Mouse (Mus musculus): Measurements from ENCODE around the gene Ldha. TPM values are rescaled to one million over a fixed set of nuclear protein-coding genes. Genes with fewer than 3 reads are reported as not detected.
"Not testable (repeated sequence)": the region's sequence is repeated elsewhere in the genome, so short reads cannot be mapped to it uniquely, and the experiment has no call there.

The Ldha gene
- polyA plus RNA-seq, 1 experiment from 2014 or later = 2,183 TPM

DNA sequence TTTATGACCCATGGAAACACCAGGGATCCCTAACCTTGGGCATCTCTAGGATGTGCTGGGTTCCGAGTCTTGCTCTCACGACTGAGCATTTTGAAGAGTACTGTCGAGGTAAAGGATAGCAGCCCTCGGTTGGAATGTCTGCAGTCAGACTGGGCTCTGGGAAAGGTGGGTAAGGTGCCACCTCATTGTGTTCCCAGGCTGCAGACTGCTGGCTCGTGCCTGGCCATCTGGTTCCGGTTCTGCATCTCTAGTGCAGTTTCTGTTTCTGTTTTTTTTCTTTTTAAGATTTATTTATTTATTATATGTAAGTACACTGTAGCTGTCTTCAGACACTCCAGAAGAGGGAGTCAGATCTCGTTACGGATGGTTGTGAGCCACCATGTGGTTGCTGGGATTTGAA is 40.7 kb downstream of the Ldha start:
- H3K4me2 ChIP-seq (ENCODE audit: low read depth, low read length); H3K4me1 ChIP-seq (ENCODE audit: control insufficient read depth, low read depth, low read length); H3K9me3 ChIP-seq (replicated peaks; ENCODE audit: control insufficient read depth, low read length); ATAC-seq (ENCODE audit: low read depth); H3K9ac ChIP-seq (ENCODE audit: low read depth, low read length); H3K4me3 ChIP-seq (ENCODE audit: low read depth, low read length); H3K27ac ChIP-seq (ENCODE audit: low read length); H3K27me3 ChIP-seq (ENCODE audit: control insufficient read depth, insufficient read depth, low read depth, low read length); H3K36me3 ChIP-seq (ENCODE audit: control insufficient read depth, insufficient read depth): not testable (repeated sequence)
- 71% methylated on average over 6 of the region's 8 CpGs for WGBS (ENCODE audit: insufficient replicate concordance)

DNA sequence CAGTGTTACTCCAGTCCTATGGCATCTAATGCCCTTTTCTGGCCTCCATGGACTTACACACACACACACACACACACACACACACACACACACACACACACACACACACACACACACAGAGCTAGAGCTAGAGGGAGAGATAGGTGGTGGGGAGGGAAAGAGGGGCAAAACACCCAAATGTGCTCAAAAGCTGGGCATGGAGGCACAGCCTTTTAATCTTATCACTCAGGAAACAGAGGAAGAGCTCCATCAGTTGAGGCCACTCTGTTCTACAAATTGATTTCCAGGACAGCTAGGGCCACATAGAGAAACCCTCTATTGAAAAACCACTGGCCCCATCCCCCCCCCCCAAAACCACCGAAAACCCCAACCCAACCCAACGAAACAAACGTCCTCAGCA is 42.0 kb downstream of the Ldha start:
- peak; percentile 37; the same call in 1 of the 2 replicates for ATAC-seq (ENCODE audit: low read depth)
- WGBS (ENCODE audit: insufficient replicate concordance) = 20% methylated on average over 3 of the region's 3 CpGs
- no peak overlapping the region for H3K27ac ChIP-seq (ENCODE audit: low read length)

DNA sequence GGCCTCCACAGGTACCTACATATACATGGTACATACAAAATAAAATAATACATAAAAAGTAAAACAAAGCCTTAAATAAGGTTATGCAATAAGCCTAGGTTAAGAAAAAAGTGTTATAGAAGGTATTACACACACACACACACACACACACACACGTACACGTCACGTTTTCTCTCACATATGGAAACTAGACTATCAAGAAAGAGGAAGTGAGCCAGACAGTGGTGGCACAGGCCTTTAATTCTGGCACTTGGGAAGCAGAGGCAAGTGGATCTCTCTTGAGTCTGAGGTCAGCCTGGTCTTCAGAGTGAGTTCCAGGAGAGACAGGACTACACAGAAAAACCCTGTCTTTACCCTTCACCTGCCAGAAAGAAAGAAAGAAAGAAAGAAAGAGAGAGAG is 54.2 kb downstream of the Ldha start:
- Histone ChIP-seq H3K4me1 (ENCODE audit: control insufficient read depth, low read depth, low read length) (no peaks in the 10 kb centered on the region), H3K9ac (ENCODE audit: low read depth, low read length) (no peak overlapping the region), H3K4me2 (ENCODE audit: low read depth, low read length) (no peak overlapping the region), H3K27ac (ENCODE audit: low read length) (no peak overlapping the region), H3K27me3 (ENCODE audit: control insufficient read depth, insufficient read depth, low read depth, low read length) (no peaks in the 10 kb centered on the region), H3K9me3 (replicated peaks; ENCODE audit: control insufficient read depth, low read length) (no peaks in the 10 kb centered on the region), H3K36me3 (ENCODE audit: control insufficient read depth, insufficient read depth) (peaks cover 25% of the 10 kb centered on the region), H3K4me3 (ENCODE audit: low read depth, low read length) (no peak overlapping the region)
- ATAC-seq (ENCODE audit: low read depth) = no peak
- 53% methylated on average over 3 of the region's 3 CpGs for WGBS (ENCODE audit: insufficient replicate concordance)

More for the DNA sequence above, 42.0 kb downstream of the Ldha start:
- no peaks in the 10 kb centered on the region for H3K27me3 ChIP-seq (ENCODE audit: control insufficient read depth, insufficient read depth, low read depth, low read length)
- no peak overlapping the region for H3K4me3 ChIP-seq (ENCODE audit: low read depth, low read length)
- no peaks in the 10 kb centered on the region; the same call in 1 of the 2 replicates for H3K4me1 ChIP-seq (ENCODE audit: control insufficient read depth, low read depth, low read length)
- no peak overlapping the region for H3K4me2 ChIP-seq (ENCODE audit: low read depth, low read length)
- H3K9ac ChIP-seq (ENCODE audit: low read depth, low read length) = no peak overlapping the region
- H3K9me3 ChIP-seq (replicated peaks; ENCODE audit: control insufficient read depth, low read length) = no peaks in the 10 kb centered on the region
- H3K36me3 ChIP-seq (ENCODE audit: control insufficient read depth, insufficient read depth) = peaks cover under 1% of the 10 kb centered on the region; the same call in 1 of the 2 replicates

DNA sequence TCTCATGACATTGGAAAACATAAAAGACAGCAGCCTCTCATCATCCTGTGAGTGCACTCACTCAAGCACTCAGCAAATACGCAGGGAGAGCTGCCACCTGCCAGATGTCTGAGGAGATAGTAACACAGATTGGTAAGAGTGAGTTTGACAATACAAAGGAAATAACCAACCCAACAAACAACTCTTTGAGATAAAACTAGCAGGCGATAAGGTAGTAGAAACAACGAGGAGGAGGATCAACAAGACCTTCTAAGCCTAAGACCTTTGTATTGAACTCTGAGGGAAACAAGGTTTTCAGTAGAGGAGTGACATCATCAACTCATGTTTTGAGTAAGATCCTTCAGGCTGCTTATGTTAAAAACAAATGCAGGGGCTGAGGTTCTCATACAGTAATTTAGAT is 58.1 kb downstream of the Ldha start:
- H3K27ac ChIP-seq (ENCODE audit: low read length) = no peak overlapping the region
- H3K27me3 ChIP-seq (ENCODE audit: control insufficient read depth, insufficient read depth, low read depth, low read length) = no peaks in the 10 kb centered on the region
- H3K9ac ChIP-seq (ENCODE audit: low read depth, low read length) = no peak overlapping the region
- no peak for ATAC-seq (ENCODE audit: low read depth)
- no peaks in the 10 kb centered on the region for H3K9me3 ChIP-seq (replicated peaks; ENCODE audit: control insufficient read depth, low read length)
- 23% methylated on average over 3 of the region's 3 CpGs for WGBS (ENCODE audit: insufficient replicate concordance)
- H3K36me3 ChIP-seq (ENCODE audit: control insufficient read depth, insufficient read depth) = peaks cover 17% of the 10 kb centered on the region
- no peaks in the 10 kb centered on the region for H3K4me1 ChIP-seq (ENCODE audit: control insufficient read depth, low read depth, low read length)
- no peak overlapping the region for H3K4me2 ChIP-seq (ENCODE audit: low read depth, low read length)
- H3K4me3 ChIP-seq (ENCODE audit: low read depth, low read length) = no peak overlapping the region

Other genes starting within 250 kb of the Ldha start
- gene Sergef, start 201.7 kb upstream of the Ldha start, polyA plus RNA-seq (2015; fragmentation: Nextera tagmentation; extraction: Ambion mirVana) = 4.8 and 4.9 TPM in 2 replicates
- gene Tph1, start 168.9 kb upstream of the Ldha start, polyA plus RNA-seq (2015; fragmentation: Nextera tagmentation; extraction: Ambion mirVana) = 0.06 TPM in 1 of 2 replicates, not detected in the other
- gene Saal1, start 130.8 kb upstream of the Ldha start, polyA plus RNA-seq (2015; fragmentation: Nextera tagmentation; extraction: Ambion mirVana) = 11.8 and 12.6 TPM in 2 replicates
- 18.5 and 29.5 TPM in 2 replicates for gene Saa3, start 125.8 kb upstream of the Ldha start, polyA plus RNA-seq (2015; fragmentation: Nextera tagmentation; extraction: Ambion mirVana)
- gene Saa4, start 108.9 kb upstream of the Ldha start, polyA plus RNA-seq (2015; fragmentation: Nextera tagmentation; extraction: Ambion mirVana) = 10.2 and 13.6 TPM in 2 replicates
- gene Saa1, start 98.5 kb upstream of the Ldha start, polyA plus RNA-seq (2015; fragmentation: Nextera tagmentation; extraction: Ambion mirVana) = not detected in 2 replicates
- gene Saa2, start 89.7 kb upstream of the Ldha start, polyA plus RNA-seq (2015; fragmentation: Nextera tagmentation; extraction: Ambion mirVana) = not detected in 2 replicates
- 7.2 and 7.4 TPM in 2 replicates for gene Hps5, start 45.4 kb upstream of the Ldha start, polyA plus RNA-seq (2015; fragmentation: Nextera tagmentation; extraction: Ambion mirVana)
- gene Gtf2h1, start 45.4 kb upstream of the Ldha start, polyA plus RNA-seq (2015; fragmentation: Nextera tagmentation; extraction: Ambion mirVana) = 22.7 and 26.1 TPM in 2 replicates
- 0.17 and 0.26 TPM in 2 replicates for gene Ldhc, start 19.7 kb downstream of the Ldha start, polyA plus RNA-seq (2015; fragmentation: Nextera tagmentation; extraction: Ambion mirVana)
- gene Tsg101, start 78.5 kb downstream of the Ldha start, polyA plus RNA-seq (2015; fragmentation: Nextera tagmentation; extraction: Ambion mirVana) = 54.4 and 54.6 TPM in 2 replicates
- 5.8 and 6.8 TPM in 2 replicates for gene Uevld, start 117.1 kb downstream of the Ldha start, polyA plus RNA-seq (2015; fragmentation: Nextera tagmentation; extraction: Ambion mirVana)
- not detected in 2 replicates for gene Gm9999, start 142.1 kb downstream of the Ldha start, polyA plus RNA-seq (2015; fragmentation: Nextera tagmentation; extraction: Ambion mirVana)
- gene Spty2d1, start 166.9 kb downstream of the Ldha start, polyA plus RNA-seq (2015; fragmentation: Nextera tagmentation; extraction: Ambion mirVana) = 12.1 and 12.6 TPM in 2 replicates
- gene Tmem86a, start 209.1 kb downstream of the Ldha start, polyA plus RNA-seq (2015; fragmentation: Nextera tagmentation; extraction: Ambion mirVana) = 25.3 and 25.6 TPM in 2 replicates

Measured in liver, embryonic 16.5 days (tissue).